Mouse (Mus musculus): ENCODE measurements at regions not wholly inside any gene's neighbourhood (a gene's known extent, or its start where the extent isn't known, plus 50 kb on each side); places are given as distances from the start of the nearest gene placed in this dataset.

GRCm38 (mm10) chr12:99097618-99098066 lies 177.3 kb downstream of the Ttc8 start:
- no peak for DNase-seq (ENCODE audit: low spot score)

- DNase-seq (ENCODE audit: low spot score): no peak
Measured at GRCm38 (mm10) chr12:99099881-99100280, 179.5 kb downstream of the Ttc8 start.

- DNase-seq (ENCODE audit: low spot score): no peak
Measured at GRCm38 (mm10) chr12:99108616-99109015, 188.2 kb downstream of the Ttc8 start.

GRCm38 (mm10) chr12:99113781-99114180 lies 193.4 kb downstream of the Ttc8 start:
- DNase-seq (ENCODE audit: low spot score): no peak

GRCm38 (mm10) chr12:99116491-99116890 lies 196.1 kb downstream of the Ttc8 start:
- no peak for DNase-seq (ENCODE audit: low spot score)

- DNase-seq (ENCODE audit: low spot score): no peak
Measured at GRCm38 (mm10) chr12:99118381-99119115, 198.2 kb downstream of the Ttc8 start.

- no peak for DNase-seq (ENCODE audit: low spot score)
Measured at GRCm38 (mm10) chr12:99119966-99120365, 199.6 kb downstream of the Ttc8 start.

GRCm38 (mm10) chr12:99123611-99124495 lies 203.5 kb downstream of the Ttc8 start:
- DNase-seq (ENCODE audit: low spot score): no peak

- DNase-seq (ENCODE audit: low spot score): no peak
Measured at GRCm38 (mm10) chr12:99126129-99126528, 205.8 kb downstream of the Ttc8 start.

Measured in spleen, adult 12 weeks (tissue).